Mouse (Mus musculus) CH12.LX (cell line): ENCODE data around the gene Tpr.

ENCODE experiments used
- EP300 ChIP-seq: IDR thresholded peaks from 2 replicates; pipeline ENCODE4 v1.6.1; 2011; ENCODE audit warnings: low read length, improper control_type of control experiment
- POLR2A ChIP-seq: IDR thresholded peaks from 2 replicates; pipeline ENCODE4 v1.6.1; 2011; ENCODE audit warnings: low read depth, mild to moderate bottlenecking, improper control_type of control experiment, low read length
- POLR2AphosphoS2 ChIP-seq: IDR thresholded peaks from 2 replicates; pipeline ENCODE4 v1.6.1; 2011; ENCODE audit warnings: low read depth, low read length, improper control_type of control experiment
- ZC3H11A ChIP-seq: IDR thresholded peaks from 2 replicates; pipeline ENCODE4 v1.6.1; 2012; ENCODE audit warnings: low read depth, mild to moderate bottlenecking, inconsistent platforms, low read length, improper control_type of control experiment

GRCm38 (mm10) chr1:150463068-150463467 is 70.4 kb downstream of the Tpr start:
- TF ChIP-seq POLR2A, result no peak
- TF ChIP-seq ZC3H11A, result no peak
- no peak for TF ChIP-seq EP300
- TF ChIP-seq POLR2AphosphoS2, result no peak
